ENCODE assay signal across 8 mouse cellular contexts in genomic region chr4:135856223-135857091, GRCm38 (mm10). TPM values are rescaled to one million over a fixed set of nuclear protein-coding genes. Genes with fewer than 3 reads are reported as not detected.
DNase-seq lines count a peak whose midpoint lies in the region; ATAC-seq lines count a peak whose summit lies in the region.

No protein-coding gene starts in this region.

- peaks cover 29% of the 10 kb centered on the region for H3K4me1 ChIP-seq in embryonic facial prominence, embryonic 12.5 days
- peaks cover 27% of the 10 kb centered on the region for H3K4me1 ChIP-seq in heart, embryonic 10.5 days
- peaks cover 44% of the 10 kb centered on the region for H3K4me1 ChIP-seq in kidney, embryonic 15.5 days
- H3K4me1 ChIP-seq in liver, embryonic 15.5 days (replicated peaks): peaks cover 69% of the 10 kb centered on the region
- peaks cover 16% of the 10 kb centered on the region; the same call in 1 of the 2 replicates for H3K4me1 ChIP-seq in neural tube, embryonic 11.5 days (ENCODE audit: control insufficient read depth, insufficient read depth, low read length)

- peak overlapping the region; percentile 98 for H3K27ac ChIP-seq in embryonic facial prominence, embryonic 12.5 days
- peak overlapping the region; percentile 99 for H3K27ac ChIP-seq in heart, embryonic 10.5 days
- H3K27ac ChIP-seq in kidney, embryonic 15.5 days: peak overlapping the region; percentile 100
- H3K27ac ChIP-seq in liver, embryonic 15.5 days (replicated peaks): peak overlapping the region; percentile 98
- H3K27ac ChIP-seq in neural tube, embryonic 11.5 days (ENCODE audit: low read depth, low read length): peak overlapping the region; percentile 99

- H3K27me3 ChIP-seq in embryonic facial prominence, embryonic 12.5 days: no peaks in the 10 kb centered on the region
- H3K27me3 ChIP-seq in heart, embryonic 10.5 days (ENCODE audit: insufficient read depth, poor library complexity, severe bottlenecking): no peaks in the 10 kb centered on the region
- no peaks in the 10 kb centered on the region for H3K27me3 ChIP-seq in kidney, embryonic 15.5 days
- H3K27me3 ChIP-seq in liver, embryonic 15.5 days: no peaks in the 10 kb centered on the region
- no peaks in the 10 kb centered on the region for H3K27me3 ChIP-seq in neural tube, embryonic 11.5 days (ENCODE audit: control insufficient read depth, insufficient read depth, low read length)

- ATAC-seq in embryonic facial prominence, embryonic 12.5 days (ENCODE audit: insufficient number of reproducible peaks, insufficient read depth, low FRiP score, low TSS enrichment): peak; percentile 68
- peak; percentile 79 for ATAC-seq in kidney, embryonic 15.5 days (replicated peaks; ENCODE audit: low FRiP score)
- peak; percentile 73 for ATAC-seq in liver, embryonic 15.5 days (ENCODE audit: insufficient read depth)
- peak; percentile 72 for ATAC-seq in neural tube, embryonic 11.5 days (ENCODE audit: insufficient read depth, low FRiP score, low TSS enrichment)

- under 1% methylated on average over 59 of the region's 91 CpGs for WGBS in embryonic facial prominence, embryonic 12.5 days
- WGBS in heart, embryonic 10.5 days: under 1% methylated on average over 87 of the region's 91 CpGs
- under 1% methylated on average over 83 of the region's 91 CpGs for WGBS in kidney, embryonic 15.5 days
- under 1% methylated on average over 81 of the region's 91 CpGs for WGBS in liver, embryonic 15.5 days (ENCODE audit: insufficient replicate concordance)
- WGBS in neural tube, embryonic 11.5 days: under 1% methylated on average over 86 of the region's 91 CpGs

- peak overlapping the region; percentile 92 for H3K4me3 ChIP-seq in embryonic facial prominence, embryonic 12.5 days
- H3K4me3 ChIP-seq in heart, embryonic 10.5 days: peak overlapping the region; percentile 92
- peak overlapping the region; percentile 66 for H3K4me3 ChIP-seq in kidney, embryonic 15.5 days (replicated peaks)
- peak overlapping the region; percentile 80 for H3K4me3 ChIP-seq in liver, embryonic 15.5 days (replicated peaks)
- peak overlapping the region; percentile 98 for H3K4me3 ChIP-seq in neural tube, embryonic 11.5 days (ENCODE audit: low read depth, low read length)

- H3K4me2 ChIP-seq in embryonic facial prominence, embryonic 12.5 days (replicated peaks): peak overlapping the region; percentile 70
- H3K4me2 ChIP-seq in kidney, embryonic 15.5 days: peak overlapping the region; percentile 84
- peak overlapping the region; percentile 96 for H3K4me2 ChIP-seq in liver, embryonic 15.5 days
- peak overlapping the region; percentile 74 for H3K4me2 ChIP-seq in neural tube, embryonic 11.5 days (ENCODE audit: low read depth)

- H3K9me3 ChIP-seq in embryonic facial prominence, embryonic 12.5 days: no peaks in the 10 kb centered on the region
- no peaks in the 10 kb centered on the region for H3K9me3 ChIP-seq in heart, embryonic 10.5 days
- H3K9me3 ChIP-seq in kidney, embryonic 15.5 days (replicated peaks): no peaks in the 10 kb centered on the region
- no peaks in the 10 kb centered on the region for H3K9me3 ChIP-seq in liver, embryonic 15.5 days (replicated peaks)
- no peaks in the 10 kb centered on the region for H3K9me3 ChIP-seq in neural tube, embryonic 11.5 days (ENCODE audit: control insufficient read depth, low read length)

- no peaks in the 10 kb centered on the region for H3K36me3 ChIP-seq in embryonic facial prominence, embryonic 12.5 days
- H3K36me3 ChIP-seq in heart, embryonic 10.5 days: 0 out of 2 replicates have a peak, but pooled peaks cover 7% of the 10 kb centered on the region
- peaks cover 19% of the 10 kb centered on the region for H3K36me3 ChIP-seq in kidney, embryonic 15.5 days
- H3K36me3 ChIP-seq in liver, embryonic 15.5 days (replicated peaks): peaks cover 30% of the 10 kb centered on the region
- 0 out of 2 replicates have a peak, but pooled peaks cover 2% of the 10 kb centered on the region for H3K36me3 ChIP-seq in neural tube, embryonic 11.5 days (ENCODE audit: control insufficient read depth, insufficient read depth, low read length)

- DNase-seq in A20 (ENCODE audit: low read depth, low spot score): peak; percentile 61
- DNase-seq in adrenal gland, adult 2 months: peak; percentile 82
- peak; percentile 91 for DNase-seq in heart, embryonic 10.5 days (ENCODE audit: low spot score)
- peak; percentile 81 for DNase-seq in neural tube, embryonic 11.5 days (ENCODE audit: low spot score)
- DNase-seq in thymus, postnatal 10 days (ENCODE audit: low spot score in 2 of 2): peak; percentile 35 to 38

- H3K9ac ChIP-seq in embryonic facial prominence, embryonic 12.5 days: peak overlapping the region; percentile 98
- H3K9ac ChIP-seq in kidney, embryonic 15.5 days: peak overlapping the region; percentile 87
- H3K9ac ChIP-seq in liver, embryonic 15.5 days: peak overlapping the region; percentile 85
- H3K9ac ChIP-seq in neural tube, embryonic 11.5 days (ENCODE audit: low read length): peak overlapping the region; percentile 98

RNA-seq across cellular contexts. Expression of gene Srsf10, which starts 0.9 kb away (rescaled TPM):
- 100 to 1,000 TPM in 1 of 2 experiments, 10 to 100 TPM in 1; 84.2 to 139 TPM for total RNA-seq in adrenal gland, adult 2 months (2021)
- 111 and 117 TPM in 2 replicates for polyA plus RNA-seq in adrenal gland, adult 2 months (2012; rRNA removed)
- 342 and 361 TPM in 2 replicates for polyA plus RNA-seq in embryonic facial prominence, embryonic 12.5 days (2016; fragmentation: Nextera tagmentation; extraction: Ambion mirVana)
- 188 and 227 TPM in 2 replicates for polyA plus RNA-seq in heart, embryonic 10.5 days (2016; fragmentation: Nextera tagmentation; extraction: Ambion mirVana)
- 268 and 279 TPM in 2 replicates for polyA plus RNA-seq in kidney, embryonic 15.5 days (2015; fragmentation: Nextera tagmentation; extraction: Ambion mirVana)
- polyA plus RNA-seq in liver, embryonic 15.5 days (2015; fragmentation: Nextera tagmentation; extraction: Ambion mirVana): 87.2 and 90.0 TPM in 2 replicates
- 349 and 359 TPM in 2 replicates for polyA plus RNA-seq in neural tube, embryonic 11.5 days (2014; fragmentation: Nextera tagmentation; extraction: Ambion mirVana)

RNA-seq across cellular contexts. Expression of gene Pnrc2, which starts 17.2 kb away (rescaled TPM):
- total RNA-seq in adrenal gland, adult 2 months (2021): 100 to 1,000 TPM in 1 of 2 experiments, 10 to 100 TPM in 1; 99.4 to 128 TPM
- 5.5 and 8.6 TPM in 2 replicates for polyA plus RNA-seq in adrenal gland, adult 2 months (2012; rRNA removed)
- polyA plus RNA-seq in embryonic facial prominence, embryonic 12.5 days (2016; fragmentation: Nextera tagmentation; extraction: Ambion mirVana): 177 and 187 TPM in 2 replicates
- 121 and 150 TPM in 2 replicates for polyA plus RNA-seq in heart, embryonic 10.5 days (2016; fragmentation: Nextera tagmentation; extraction: Ambion mirVana)
- 194 and 213 TPM in 2 replicates for polyA plus RNA-seq in kidney, embryonic 15.5 days (2015; fragmentation: Nextera tagmentation; extraction: Ambion mirVana)
- polyA plus RNA-seq in liver, embryonic 15.5 days (2015; fragmentation: Nextera tagmentation; extraction: Ambion mirVana): 77.1 and 78.3 TPM in 2 replicates
- polyA plus RNA-seq in neural tube, embryonic 11.5 days (2014; fragmentation: Nextera tagmentation; extraction: Ambion mirVana): 196 and 201 TPM in 2 replicates

RNA-seq across cellular contexts. Expression of gene Cnr2, which starts 38.7 kb away (rescaled TPM):
- total RNA-seq in adrenal gland, adult 2 months (2021): 1 to 10 TPM in 1 of 2 experiments, under 1 TPM in 1; 0.92 to 2.5 TPM
- polyA plus RNA-seq in adrenal gland, adult 2 months (2012; rRNA removed): 1.8 and 2.1 TPM in 2 replicates
- 0.19 and 0.38 TPM in 2 replicates for polyA plus RNA-seq in embryonic facial prominence, embryonic 12.5 days (2016; fragmentation: Nextera tagmentation; extraction: Ambion mirVana)
- polyA plus RNA-seq in heart, embryonic 10.5 days (2016; fragmentation: Nextera tagmentation; extraction: Ambion mirVana): 0.60 and 1.4 TPM in 2 replicates
- polyA plus RNA-seq in kidney, embryonic 15.5 days (2015; fragmentation: Nextera tagmentation; extraction: Ambion mirVana): 0.64 and 0.95 TPM in 2 replicates
- 2.8 and 3.0 TPM in 2 replicates for polyA plus RNA-seq in liver, embryonic 15.5 days (2015; fragmentation: Nextera tagmentation; extraction: Ambion mirVana)
- polyA plus RNA-seq in neural tube, embryonic 11.5 days (2014; fragmentation: Nextera tagmentation; extraction: Ambion mirVana): 0.38 and 1.0 TPM in 2 replicates

Comparison
In these comparisons a context has a peak if more than half of its experiments do, and no peak if none do; other contexts are left out.
1. Peak in every context shown above with its lines: DNase-seq, ATAC-seq, H3K4me3 ChIP-seq and H3K27ac ChIP-seq.
2. DNase-seq: peak in every context shown above with its lines; median percentile 91 in heart, embryonic 10.5 days; 82 in adrenal gland, adult 2 months; 81 in neural tube, embryonic 11.5 days; 61 in A20; 36 in thymus, postnatal 10 days.